Mouse (Mus musculus) limb, embryonic 11.5 days (tissue): ENCODE data around the gene Slc44a3. TPM values are rescaled to one million over a fixed set of nuclear protein-coding genes. Genes with fewer than 3 reads are reported as not detected.

ENCODE experiments used
- ATAC-seq: fragments of 200-750 bp; cut with Nextera tagmentation; 2 replicates; pipeline ENCODE4 v1.8.0; 2017; ENCODE audit warnings: low read depth; ENCODE audit not compliant: insufficient number of reproducible peaks, low FRiP score, low TSS enrichment
- DNase-seq: peaks from one replicate; pipeline ENCODE4 v3.0.0-alpha.2; 2015; ENCODE audit warnings: low spot score
- H3K27ac ChIP-seq: fragments of 300-500 bp; sonication (generic); replicated peaks from 2 replicates; pipeline ENCODE4 v1.5.1; 2014; ENCODE audit warnings: low read depth, mild to moderate bottlenecking, low read length
- H3K27me3 ChIP-seq: fragments of 300-500 bp; sonication (generic); 2 replicates; pipeline ENCODE4 v1.6.1; 2014; ENCODE audit warnings: mild to moderate bottlenecking, low read length, mixed read lengths; ENCODE audit not compliant: control insufficient read depth, insufficient read depth
- H3K36me3 ChIP-seq: fragments of 300-500 bp; sonication (generic); 2 replicates; pipeline ENCODE4 v1.6.1; 2014; ENCODE audit warnings: mild to moderate bottlenecking, low read length, moderate library complexity, mixed read lengths; ENCODE audit not compliant: control insufficient read depth, insufficient read depth
- H3K4me1 ChIP-seq: fragments of 300-500 bp; sonication (generic); 2 replicates; pipeline ENCODE4 v1.6.1; 2014; ENCODE audit warnings: low read length, mixed read lengths; ENCODE audit not compliant: control insufficient read depth, insufficient read depth
- H3K4me2 ChIP-seq: fragments of 300-500 bp; sonication (generic); 2 replicates; pipeline ENCODE4 v1.6.1; 2014; ENCODE audit warnings: low read depth, mild to moderate bottlenecking, moderate library complexity; ENCODE audit not compliant: severe bottlenecking
- H3K4me3 ChIP-seq: fragments of 300-500 bp; sonication (generic); 2 replicates; pipeline ENCODE4 v1.5.1; 2014; ENCODE audit warnings: low read depth, low read length
- H3K9ac ChIP-seq: fragments of 300-500 bp; sonication (generic); 2 replicates; pipeline ENCODE4 v1.6.1; 2014; ENCODE audit warnings: mild to moderate bottlenecking, low read length
- H3K9me3 ChIP-seq: fragments of 300-500 bp; sonication (generic); 2 replicates; pipeline ENCODE4 v1.6.1; 2016; ENCODE audit warnings: low read length; ENCODE audit not compliant: control insufficient read depth
- WGBS: fragments of 180-500 bp; shearing (Covaris S2); extraction: QIAGEN DNeasy Blood & Tissue Kit; methylation state at CpG from one replicate; pipeline ENCODE4 v1.1.7; 2014; 5-methylcytosine and 5-hydroxymethylcytosine counted together
- polyA plus RNA-seq: library from polyadenylated mRNA; unstranded; fragments of >200 nt; fragmentation: Nextera tagmentation; extraction: Ambion mirVana; gene quantifications from 2 replicates; pipeline ENCODE4 v1.2.1, GENCODE M21; 2014

The Slc44a3 gene
- polyA plus RNA-seq, 1 experiment from 2014 or later = 0.75 TPM

DNA sequence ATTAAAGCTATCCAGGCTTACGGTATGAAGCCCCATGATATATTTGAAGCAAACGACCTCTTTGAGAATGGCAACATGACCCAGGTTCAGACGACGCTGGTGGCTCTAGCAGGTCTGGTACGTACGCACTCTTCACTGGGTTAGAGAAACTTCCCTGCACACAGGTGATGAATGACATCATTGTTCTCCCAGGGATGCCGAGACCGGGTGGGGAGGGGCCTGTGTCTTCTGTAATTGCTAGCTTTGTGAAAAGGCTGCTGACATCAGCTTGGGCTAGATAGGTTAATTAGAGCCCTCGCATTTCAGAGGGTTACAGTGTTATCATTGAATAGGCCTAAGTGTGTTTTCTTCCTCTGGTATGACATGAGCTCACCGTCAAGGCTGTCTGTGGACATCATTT is 80.8 kb downstream of the Slc44a3 start:
- Histone ChIP-seq H3K27me3 (no peaks in the 10 kb centered on the region), H3K27ac (no peak overlapping the region), H3K4me2 (no peak overlapping the region), H3K9ac (no peak overlapping the region), H3K9me3 (no peaks in the 10 kb centered on the region), H3K4me3 (no peak overlapping the region), H3K36me3 (peaks cover 17% of the 10 kb centered on the region; the same call in 1 of the 2 replicates), H3K4me1 (peaks cover 5% of the 10 kb centered on the region; the same call in 1 of the 2 replicates)
- no peak for DNase-seq
- ATAC-seq = no peak
- WGBS = 86% methylated on average over 10 of the region's 10 CpGs

GRCm38 (mm10) chr3:121449527-121449926 is 82.7 kb downstream of the Slc44a3 start:
- H3K36me3 ChIP-seq = peaks cover 9% of the 10 kb centered on the region; the same call in 1 of the 2 replicates
- peaks cover 5% of the 10 kb centered on the region; the same call in 1 of the 2 replicates for H3K4me1 ChIP-seq
- DNase-seq = no peak
- ATAC-seq = no peak
- WGBS = 86% methylated on average over 8 of the region's 8 CpGs
- no peak overlapping the region for H3K9ac ChIP-seq
- H3K4me3 ChIP-seq = no peak overlapping the region
- H3K27ac ChIP-seq = no peak overlapping the region
- no peaks in the 10 kb centered on the region; the same call in 1 of the 2 replicates for H3K9me3 ChIP-seq
- H3K4me2 ChIP-seq = no peak overlapping the region
- no peaks in the 10 kb centered on the region for H3K27me3 ChIP-seq

GRCm38 (mm10) chr3:121448606-121449005 is 83.6 kb downstream of the Slc44a3 start:
- peaks cover 9% of the 10 kb centered on the region; the same call in 1 of the 2 replicates for H3K36me3 ChIP-seq
- H3K4me1 ChIP-seq = peaks cover 5% of the 10 kb centered on the region; the same call in 1 of the 2 replicates
- H3K9ac ChIP-seq = no peak overlapping the region
- no peaks in the 10 kb centered on the region for H3K27me3 ChIP-seq
- H3K4me2 ChIP-seq = no peak overlapping the region
- no peak overlapping the region for H3K27ac ChIP-seq
- no peaks in the 10 kb centered on the region; the same call in 1 of the 2 replicates for H3K9me3 ChIP-seq
- WGBS = 68% methylated on average over 8 of the region's 8 CpGs
- DNase-seq (no peak), ATAC-seq (no peak)
- no peak overlapping the region for H3K4me3 ChIP-seq

DNA sequence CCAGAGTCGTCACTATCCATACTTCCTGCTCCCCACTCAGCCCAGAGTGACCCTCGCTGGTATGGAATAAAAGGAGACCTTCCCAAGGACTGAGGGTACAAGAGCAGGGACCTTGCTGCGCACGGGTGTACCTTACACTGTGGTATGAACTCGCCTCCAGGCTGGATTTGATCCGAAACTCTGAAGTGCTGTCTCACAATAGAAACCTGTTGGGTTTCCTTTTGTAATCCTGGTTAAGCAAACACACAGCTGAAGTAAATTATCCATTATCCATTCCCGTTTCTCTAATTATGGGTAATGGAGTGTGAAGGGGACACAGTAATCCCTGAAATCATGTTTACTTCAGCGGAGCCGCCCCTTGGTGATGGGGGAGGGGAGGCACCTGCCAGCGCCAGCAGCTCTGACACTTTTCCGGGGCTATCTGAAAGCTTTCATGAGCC is 84.2 kb downstream of the Slc44a3 start:
- Histone ChIP-seq H3K4me3 (no peak overlapping the region), H3K9ac (no peak overlapping the region), H3K9me3 (no peaks in the 10 kb centered on the region; the same call in 1 of the 2 replicates), H3K36me3 (peaks cover 9% of the 10 kb centered on the region; the same call in 1 of the 2 replicates), H3K27ac (no peak overlapping the region), H3K4me2 (no peak overlapping the region), H3K4me1 (peaks cover 5% of the 10 kb centered on the region; the same call in 1 of the 2 replicates), H3K27me3 (no peaks in the 10 kb centered on the region)
- WGBS = 46% methylated on average over 11 of the region's 11 CpGs
- ATAC-seq (no peak), DNase-seq (no peak)

DNA sequence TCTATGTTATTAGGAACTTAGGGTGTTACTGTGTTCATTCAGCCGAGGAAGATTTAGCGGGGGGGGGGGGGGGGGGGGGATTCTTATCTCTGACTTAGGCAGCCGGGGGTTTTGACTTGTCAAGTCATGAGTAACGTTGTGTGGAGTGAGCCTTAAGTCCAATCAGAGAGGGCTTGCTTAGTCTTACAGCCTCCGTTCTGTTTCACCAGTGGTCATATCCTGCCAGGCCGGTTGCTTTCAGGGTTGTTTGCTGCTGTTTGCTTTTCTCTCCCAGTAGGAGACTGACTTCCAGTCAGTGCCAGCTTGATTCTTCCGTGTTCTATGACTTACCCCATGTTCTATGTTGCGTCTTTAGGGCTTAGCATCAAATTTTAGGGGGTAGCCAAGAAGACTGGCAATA is 85.8 kb downstream of the Slc44a3 start:
- ATAC-seq = no peak
- WGBS = 77% methylated on average over 8 of the region's 8 CpGs
- Histone ChIP-seq H3K27me3 (no peaks in the 10 kb centered on the region), H3K4me1 (peaks cover 5% of the 10 kb centered on the region; the same call in 1 of the 2 replicates), H3K9ac (no peak overlapping the region), H3K36me3 (peaks cover 8% of the 10 kb centered on the region; the same call in 1 of the 2 replicates), H3K4me2 (no peak overlapping the region), H3K9me3 (no peaks in the 10 kb centered on the region; the same call in 1 of the 2 replicates), H3K27ac (no peak overlapping the region), H3K4me3 (no peak overlapping the region)
- DNase-seq = no peak

DNA sequence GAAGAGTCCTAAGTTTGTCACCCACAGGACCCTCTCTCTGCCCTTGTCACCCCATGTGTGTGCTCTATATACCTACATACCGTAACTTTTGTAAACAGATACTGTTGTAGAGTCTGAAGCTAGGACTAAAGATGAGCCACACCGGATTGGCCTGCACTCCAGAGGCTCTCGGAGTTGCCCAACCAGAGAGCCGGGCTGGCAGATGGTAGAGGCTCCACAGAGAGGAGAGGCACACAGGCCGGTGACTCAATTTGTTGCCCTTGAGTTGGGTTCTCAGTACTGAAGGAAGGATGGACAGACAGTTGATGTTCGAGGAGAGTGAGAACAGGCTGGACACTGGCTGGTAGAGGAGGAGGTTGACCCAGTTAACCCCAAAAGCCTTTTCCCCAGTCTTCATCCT is 87.8 kb downstream of the Slc44a3 start:
- H3K9me3 ChIP-seq = no peaks in the 10 kb centered on the region; the same call in 1 of the 2 replicates
- H3K4me1 ChIP-seq = peaks cover 5% of the 10 kb centered on the region; the same call in 1 of the 2 replicates
- no peak overlapping the region for H3K27ac ChIP-seq
- peaks cover 5% of the 10 kb centered on the region; the same call in 1 of the 2 replicates for H3K36me3 ChIP-seq
- no peak for DNase-seq
- H3K4me3 ChIP-seq = no peak overlapping the region
- no peaks in the 10 kb centered on the region for H3K27me3 ChIP-seq
- no peak for ATAC-seq
- H3K4me2 ChIP-seq = no peak overlapping the region
- WGBS = 95% methylated on average over 6 of the region's 6 CpGs
- H3K9ac ChIP-seq = no peak overlapping the region

DNA sequence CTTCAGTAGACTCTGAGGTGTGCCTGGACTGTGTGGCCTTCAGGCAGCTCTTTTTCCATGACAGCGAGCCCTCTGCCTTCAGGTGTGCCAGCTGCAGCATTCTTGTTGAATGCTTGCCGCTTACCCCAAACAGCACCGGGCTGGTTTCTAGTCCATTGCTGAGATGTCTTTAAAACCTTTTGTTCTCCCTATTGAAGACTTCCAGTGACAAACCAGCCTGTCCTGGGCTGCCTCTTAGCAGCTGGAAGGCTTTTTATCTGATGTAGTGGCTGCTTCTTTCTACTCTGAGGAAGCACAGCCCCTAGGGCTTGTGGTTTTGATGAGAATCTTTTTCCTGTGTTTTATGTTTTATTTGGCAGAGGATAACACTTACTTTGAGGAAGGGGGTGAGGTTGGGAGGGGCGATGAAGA is 88.3 kb downstream of the Slc44a3 start:
- peaks cover 5% of the 10 kb centered on the region; the same call in 1 of the 2 replicates for H3K36me3 ChIP-seq
- no peak for ATAC-seq

GRCm38 (mm10) chr3:121442288-121442687 is 89.9 kb downstream of the Slc44a3 start:
- DNase-seq (no peak), ATAC-seq (no peak)
- Histone ChIP-seq H3K27ac (no peak overlapping the region), H3K4me1 (peaks cover 2% of the 10 kb centered on the region; the same call in 1 of the 2 replicates), H3K9ac (no peak overlapping the region), H3K4me3 (no peak overlapping the region), H3K27me3 (no peaks in the 10 kb centered on the region), H3K9me3 (no peaks in the 10 kb centered on the region; the same call in 1 of the 2 replicates), H3K36me3 (peaks cover 5% of the 10 kb centered on the region; the same call in 1 of the 2 replicates), H3K4me2 (no peak overlapping the region)
- 94% methylated on average over 5 of the region's 5 CpGs for WGBS

More for the DNA sequence above, 88.3 kb downstream of the Slc44a3 start:
- Histone ChIP-seq H3K9me3 (no peaks in the 10 kb centered on the region; the same call in 1 of the 2 replicates), H3K4me3 (no peak overlapping the region), H3K27me3 (no peaks in the 10 kb centered on the region), H3K27ac (no peak overlapping the region), H3K4me2 (no peak overlapping the region), H3K9ac (no peak overlapping the region), H3K4me1 (peaks cover 5% of the 10 kb centered on the region)
- 93% methylated on average over 4 of the region's 4 CpGs for WGBS
- no peak for DNase-seq
